Mouse (Mus musculus) CH12.LX (cell line): ENCODE results near the gene Defb22. TPM values are rescaled to one million over a fixed set of nuclear protein-coding genes. Genes with fewer than 3 reads are reported as not detected.

Experiments used
- DNase-seq: peaks from one replicate; pipeline ENCODE4 v3.0.0-alpha.2; 2013; ENCODE audit errors: extremely low read depth
- H3K27ac ChIP-seq: 2 replicates; pipeline ENCODE4 v1.5.1; 2012; ENCODE audit warnings: low read depth, mild to moderate bottlenecking, control low read depth, moderate library complexity; ENCODE audit not compliant: insufficient read depth
- H3K27me3 ChIP-seq: replicated peaks from 2 replicates; pipeline ENCODE3; 2012; ENCODE audit warnings: inconsistent platforms
- H3K36me3 ChIP-seq, 2 experiments: replicated peaks in 1 of 2; 2 replicates each; pipeline versions ENCODE3 to v1.6.1; 2012; ENCODE audit warnings: inconsistent platforms in 1 of 2, low read length in 1 of 2, mild to moderate bottlenecking in 1 of 2, mixed read lengths in 1 of 2, moderate library complexity in 1 of 2; ENCODE audit not compliant: control insufficient read depth in 1 of 2, insufficient read depth in 1 of 2
- H3K4me1 ChIP-seq, 2 experiments: 2 replicates each; pipeline ENCODE4 v1.6.1; 2012; ENCODE audit warnings: inconsistent platforms in 1 of 2, moderate library complexity in 1 of 2; ENCODE audit not compliant: insufficient read depth in 2 of 2, control insufficient read depth in 1 of 2
- H3K4me2 ChIP-seq: 2 replicates; pipeline ENCODE4 v1.6.1; 2012; ENCODE audit warnings: low read depth, mild to moderate bottlenecking, control low read depth; ENCODE audit not compliant: poor library complexity, insufficient read depth, severe bottlenecking
- H3K4me3 ChIP-seq, 3 experiments: fragments of 150-350 bp in 1 of 3; sonication (generic) in 1 of 3; replicated peaks in 1 of 3; 2 replicates each; pipeline versions ENCODE3 to v1.5.1; 2011 to 2012; ENCODE audit warnings: low read depth in 2 of 3, low read length in 2 of 3, mild to moderate bottlenecking in 2 of 3, moderate library complexity in 2 of 3, control low read depth in 1 of 3, improper control_type of control experiment in 1 of 3, inconsistent platforms in 1 of 3, mixed read lengths in 1 of 3; ENCODE audit not compliant: poor library complexity in 1 of 3
- H3K79me2 ChIP-seq: replicated peaks from 2 replicates; pipeline ENCODE4 v1.6.1; 2012; ENCODE audit warnings: mild to moderate bottlenecking, moderate library complexity; ENCODE audit not compliant: control insufficient read depth, poor library complexity, insufficient read depth, severe bottlenecking; ENCODE audit errors: extremely low read depth
- H3K9ac ChIP-seq: 2 replicates; pipeline ENCODE4 v1.6.1; 2012; ENCODE audit warnings: low read depth, mild to moderate bottlenecking, control low read depth, moderate library complexity; ENCODE audit not compliant: insufficient read depth
- H3K9me3 ChIP-seq: replicated peaks from 2 replicates; pipeline ENCODE3; 2012; ENCODE audit warnings: low read length, inconsistent platforms, mixed read lengths
- BHLHE40 ChIP-seq: IDR thresholded peaks from 2 replicates; pipeline ENCODE4 v1.6.1; 2011; ENCODE audit warnings: mild to moderate bottlenecking, low read depth, low read length, improper control_type of control experiment
- CHD1 ChIP-seq: IDR thresholded peaks from 2 replicates; pipeline ENCODE4 v1.6.1; 2012; ENCODE audit warnings: low read depth, low read length, improper control_type of control experiment, inconsistent platforms
- CTCF ChIP-seq, 2 experiments: IDR thresholded peaks in 1 of 2; conservative IDR thresholded peaks in 1 of 2; 2 replicates each; pipeline ENCODE4 v1.5.1; 2011 to 2012; ENCODE audit warnings: low read depth in 2 of 2, low read length in 2 of 2, improper control_type of control experiment in 1 of 2, inconsistent platforms in 1 of 2, mild to moderate bottlenecking in 1 of 2, moderate library complexity in 1 of 2
- EP300 ChIP-seq: IDR thresholded peaks from 2 replicates; pipeline ENCODE4 v1.6.1; 2011; ENCODE audit warnings: low read length, improper control_type of control experiment
- ETS1 ChIP-seq: conservative IDR thresholded peaks from 2 replicates; pipeline ENCODE4 v1.6.1; 2012; ENCODE audit warnings: low read depth, mild to moderate bottlenecking, inconsistent platforms, low read length, improper control_type of control experiment, moderate library complexity
- IRF4 ChIP-seq: IDR thresholded peaks from 2 replicates; pipeline ENCODE4 v1.6.1; 2014; ENCODE audit warnings: low read depth, mild to moderate bottlenecking, inconsistent platforms, low read length, improper control_type of control experiment
- JUN ChIP-seq: IDR thresholded peaks from 2 replicates; pipeline ENCODE4 v1.6.1; 2011; ENCODE audit warnings: low read depth, mild to moderate bottlenecking, low read length, improper control_type of control experiment, moderate library complexity; ENCODE audit not compliant: insufficient read depth
- KAT2A ChIP-seq: IDR thresholded peaks from 2 replicates; pipeline ENCODE4 v1.6.1; 2012; ENCODE audit warnings: low read length, improper control_type of control experiment, inconsistent platforms; ENCODE audit not compliant: insufficient replicate concordance
- MAZ ChIP-seq: IDR thresholded peaks from 2 replicates; pipeline ENCODE4 v1.6.1; 2012; ENCODE audit warnings: low read depth, mild to moderate bottlenecking, inconsistent platforms, low read length, improper control_type of control experiment, moderate library complexity
- MXI1 ChIP-seq: IDR thresholded peaks from 2 replicates; pipeline ENCODE4 v1.6.1; 2011; ENCODE audit warnings: mild to moderate bottlenecking, low read depth, low read length, improper control_type of control experiment
- NELFE ChIP-seq: IDR thresholded peaks from 2 replicates; pipeline ENCODE4 v1.6.1; 2011; ENCODE audit warnings: low read depth, low read length, improper control_type of control experiment
- PAX5 ChIP-seq: IDR thresholded peaks from 2 replicates; pipeline ENCODE4 v1.6.1; 2012; ENCODE audit warnings: low read length, inconsistent platforms, mixed read lengths
- POLR2AphosphoS2 ChIP-seq: IDR thresholded peaks from 2 replicates; pipeline ENCODE4 v1.6.1; 2011; ENCODE audit warnings: low read depth, low read length, improper control_type of control experiment
- RAD21 ChIP-seq: IDR thresholded peaks from 2 replicates; pipeline ENCODE4 v1.6.1; 2011; ENCODE audit warnings: low read depth, mild to moderate bottlenecking, low read length, improper control_type of control experiment, moderate library complexity
- SIN3A ChIP-seq: IDR thresholded peaks from 2 replicates; pipeline ENCODE4 v1.6.1; 2012; ENCODE audit warnings: low read length, improper control_type of control experiment, inconsistent platforms
- SMC3 ChIP-seq: IDR thresholded peaks from 2 replicates; pipeline ENCODE4 v1.6.1; 2011; ENCODE audit warnings: low read depth, low read length, improper control_type of control experiment
- ZMIZ1 ChIP-seq: IDR thresholded peaks from 2 replicates; pipeline ENCODE4 v1.6.1; 2012; ENCODE audit warnings: low read depth, mild to moderate bottlenecking, inconsistent platforms, low read length, improper control_type of control experiment
- ZNF384 ChIP-seq: IDR thresholded peaks from 2 replicates; pipeline ENCODE4 v1.6.1; 2012; ENCODE audit warnings: low read depth, low read length, improper control_type of control experiment, inconsistent platforms
- dilution Hi-C: fragments of 300-500 bp; cut with MboI; formaldehyde crosslinking; loops from 2 replicates; pipeline ENCODE4 v1.14.3; 2020; ENCODE audit warnings: low sequenced_read_pairs; ENCODE audit not compliant: extremely low pct_unique_long_range_greater_than_20kb, extremely low pct_ligation_motif_present
- in situ Hi-C: fragments of 300-500 bp; cut with MboI; formaldehyde crosslinking; loops from 3 replicates; pipeline ENCODE4 v1.14.3; 2019; ENCODE audit warnings: low sequenced_read_pairs, low pct_ligation_motif_present, low pct_unique_long_range_greater_than_20kb, mixed read lengths
- polyA plus RNA-seq: library from polyadenylated mRNA; unstranded; fragments of >175 nt; gene quantifications from 2 replicates; pipeline ENCODE4 v1.2.1, GENCODE M21; 2012; ENCODE audit warnings: low read depth; ENCODE audit not compliant: insufficient read length
- total RNA-seq, 2 experiments: library from RNA; depleted of rRNA; stranded (reverse); fragments of 300-350 nt in 1 of 2; fragments of >200 nt in 1 of 2; gene quantifications; 2 replicates each; pipeline ENCODE4 v1.2.3; 2012 to 2014

Defb22 gene
- total and polyA plus RNA-seq, 3 experiments: not detected

DNA sequence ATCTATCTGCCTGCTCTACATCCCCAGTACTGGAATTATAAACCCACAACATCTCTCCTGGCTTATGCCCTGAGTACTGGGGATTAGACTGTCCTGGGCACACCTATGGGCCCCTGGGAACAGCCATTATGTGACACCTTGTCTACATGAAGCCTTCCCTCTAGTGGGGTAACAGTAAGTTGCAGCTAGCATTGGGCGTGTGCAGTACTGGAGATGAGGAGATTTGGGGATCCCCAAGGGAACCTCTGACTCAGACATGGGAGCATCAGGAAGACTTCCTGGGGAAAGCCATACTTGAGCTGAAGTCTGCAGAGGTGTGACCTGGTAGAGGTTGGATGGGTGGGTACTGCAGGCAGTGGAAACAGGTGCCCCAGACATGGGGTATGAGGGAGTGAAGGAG lies 51.0 kb downstream of the Defb22 start:
- H3K36me3 ChIP-seq: no peaks in the 10 kb centered on the region
- no peak overlapping the region for H3K4me3 ChIP-seq
- H3K27ac ChIP-seq: no peak overlapping the region
- H3K9ac ChIP-seq: no peak overlapping the region
- peaks cover 78% of the 10 kb centered on the region for H3K27me3 ChIP-seq
- H3K9me3 ChIP-seq: no peaks in the 10 kb centered on the region
- TF ChIP-seq CTCF (conservative IDR thresholded peaks at IDR 0.05 in 1 of 2, IDR thresholded peaks at IDR 0.05 in 1 of 2; ENCODE audit: low read depth in 2 of 2, low read length in 2 of 2) (peak in 1 of 2 experiments; percentile 24; a peak in 1 of 4 replicates), PAX5 (no peak)
- dilution Hi-C loops (no loop called here), in situ Hi-C loops (no loop called here)
- H3K79me2 ChIP-seq: no peaks in the 10 kb centered on the region
- DNase-seq: no peak
- H3K4me2 ChIP-seq: no peak overlapping the region
- peaks cover 2 to 3% of the 10 kb centered on the region in 2 experiments; a peak in 2 of 4 replicates for H3K4me1 ChIP-seq

DNA sequence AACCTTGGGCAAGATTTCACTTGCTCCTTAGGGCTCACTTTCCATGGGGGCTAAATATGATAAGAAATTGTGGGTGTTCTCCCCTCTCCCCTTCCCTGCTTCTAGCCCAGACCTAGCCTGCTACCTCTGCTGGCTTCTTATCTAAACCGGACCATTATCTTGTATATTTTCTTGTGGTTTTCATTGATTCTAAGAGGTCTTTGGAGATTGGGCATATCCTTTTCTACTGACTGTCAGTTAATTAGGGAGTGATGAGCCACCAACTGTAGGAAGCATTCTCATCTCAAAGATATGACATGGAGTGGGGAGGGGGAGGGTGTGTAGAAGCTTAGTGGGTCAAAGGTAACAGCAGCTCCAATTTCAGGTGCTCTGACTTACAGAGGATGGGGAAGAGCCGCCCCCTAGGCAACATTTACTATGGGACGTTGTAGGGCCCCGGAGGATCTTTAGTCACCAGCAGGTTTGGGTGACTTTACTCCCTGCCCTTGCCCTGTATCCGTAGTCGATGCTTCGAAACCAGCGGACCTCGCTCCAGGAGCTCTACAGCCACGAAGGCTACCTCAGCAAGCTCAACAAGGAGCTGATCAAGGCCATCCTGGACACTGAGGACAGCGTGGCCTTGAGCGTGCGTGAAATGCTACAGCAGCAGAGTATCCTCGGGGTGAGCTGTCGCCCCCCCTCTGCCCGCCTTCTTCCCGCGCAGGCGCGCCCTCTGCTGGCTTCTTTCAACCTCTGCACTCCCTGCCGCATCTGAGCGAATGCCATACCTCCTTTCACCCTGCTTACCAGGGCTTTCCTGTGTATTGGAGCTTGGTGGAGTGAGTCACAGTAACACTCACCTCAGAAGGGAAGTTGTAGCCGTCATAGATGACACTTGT lies 52.7 kb downstream of the Defb22 start:
- no peak overlapping the region for H3K4me3 ChIP-seq
- dilution Hi-C loops: no loop called here

DNA sequence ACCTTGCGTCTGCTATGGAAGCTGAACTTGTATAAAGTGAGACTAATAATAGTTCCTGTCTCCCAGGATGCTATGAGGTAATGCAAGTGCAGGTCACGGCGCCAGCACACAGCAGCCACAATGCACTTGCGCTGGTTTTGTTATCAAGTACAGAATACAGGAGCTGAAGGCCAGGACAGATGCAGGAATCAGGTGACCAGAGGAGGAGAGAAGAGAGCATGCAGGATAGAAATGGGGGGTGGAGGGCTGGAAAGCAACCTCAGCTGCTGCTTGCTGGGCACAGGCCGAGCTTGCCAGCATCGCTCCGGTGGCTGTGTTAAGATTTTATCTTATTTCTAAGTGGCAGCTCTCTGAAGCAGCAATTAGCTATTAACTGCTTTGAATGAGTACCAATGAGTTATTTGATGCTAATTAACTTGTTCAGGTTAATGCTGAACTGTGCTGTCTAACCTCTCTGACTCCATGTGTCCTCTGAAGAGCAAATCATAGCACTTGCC lies 53.5 kb downstream of the Defb22 start:
- in situ Hi-C loops: no loop called here
- H3K79me2 ChIP-seq: no peaks in the 10 kb centered on the region
- H3K4me2 ChIP-seq: no peak overlapping the region
- dilution Hi-C loops: no loop called here
- peaks cover 2 to 3% of the 10 kb centered on the region in 2 experiments; a peak in 2 of 4 replicates for H3K4me1 ChIP-seq
- H3K27ac ChIP-seq: no peak overlapping the region
- no peak overlapping the region for H3K4me3 ChIP-seq
- peaks cover 68% of the 10 kb centered on the region for H3K27me3 ChIP-seq
- no peak overlapping the region for H3K9ac ChIP-seq
- DNase-seq: no peak
- TF ChIP-seq ETS1: no peak
- TF ChIP-seq CTCF (conservative IDR thresholded peaks at IDR 0.05 in 1 of 2, IDR thresholded peaks at IDR 0.05 in 1 of 2; ENCODE audit: low read depth in 2 of 2, low read length in 2 of 2): no peak
- no peak for TF ChIP-seq NELFE
- no peak for TF ChIP-seq ZMIZ1
- no peak for TF ChIP-seq POLR2AphosphoS2
- TF ChIP-seq SMC3: no peak
- TF ChIP-seq MXI1: no peak
- no peak for TF ChIP-seq BHLHE40
- no peak for TF ChIP-seq JUN
- no peak for TF ChIP-seq KAT2A
- no peak for TF ChIP-seq CHD1
- no peak for TF ChIP-seq IRF4
- TF ChIP-seq SIN3A: no peak
- no peak for TF ChIP-seq MAZ
- TF ChIP-seq ZNF384: no peak
- TF ChIP-seq EP300: no peak
- TF ChIP-seq, all 38 proteins: peak for 0
- H3K9me3 ChIP-seq: peaks cover 2% of the 10 kb centered on the region
- no peaks in the 10 kb centered on the region for H3K36me3 ChIP-seq

More for the DNA sequence above, 52.7 kb downstream of the Defb22 start:
- Histone ChIP-seq H3K36me3 (no peaks in the 10 kb centered on the region), H3K79me2 (no peaks in the 10 kb centered on the region), H3K4me1 (peaks cover 2 to 3% of the 10 kb centered on the region in 2 experiments; a peak in 2 of 4 replicates), H3K27ac (no peak overlapping the region), H3K9ac (no peak overlapping the region), H3K4me2 (no peak overlapping the region), H3K9me3 (no peaks in the 10 kb centered on the region), H3K27me3 (peaks cover 76% of the 10 kb centered on the region)
- peak; percentile 51 for DNase-seq
- in situ Hi-C loops: no loop called here
- TF ChIP-seq SIN3A (no peak), RAD21 (peak; percentile 41), CTCF (conservative IDR thresholded peaks at IDR 0.05 in 1 of 2, IDR thresholded peaks at IDR 0.05 in 1 of 2; ENCODE audit: low read depth in 2 of 2, low read length in 2 of 2) (peak; percentile 47 to 86), JUN (no peak), SMC3 (peak; percentile 76), MAZ (peak; percentile 70), NELFE (peak; percentile 18; the same call in 1 of the 2 replicates)
